ENCODE assay signal across 8 mouse cellular contexts in genomic region chr2:150909429-150910039, GRCm38 (mm10). TPM values are rescaled to one million over a fixed set of nuclear protein-coding genes. Genes with fewer than 3 reads are reported as not detected.
DNase-seq lines count a peak whose midpoint lies in the region; ATAC-seq and TF ChIP-seq lines count a peak whose summit lies in the region.

No protein-coding gene starts in this region.

- peak overlapping the region; percentile 62 for H3K4me2 ChIP-seq in forebrain, embryonic 16.5 days (ENCODE audit: low read length)
- H3K4me2 ChIP-seq in lung, embryonic 15.5 days: peak overlapping the region; percentile 70

- H3K4me1 ChIP-seq in ES-E14 (ENCODE audit: control insufficient read depth in 2 of 2, insufficient read depth in 2 of 2, low read length in 2 of 2, poor library complexity in 1 of 2): no peaks in the 10 kb centered on the region
- peaks cover 7% of the 10 kb centered on the region for H3K4me1 ChIP-seq in forebrain, embryonic 16.5 days (replicated peaks; ENCODE audit: control insufficient read depth, insufficient read depth, low read length)
- H3K4me1 ChIP-seq in lung, embryonic 15.5 days: no peaks in the 10 kb centered on the region

- H3K9ac ChIP-seq in ES-E14 (ENCODE audit: insufficient read depth, low read depth, low read length, poor library complexity, severe bottlenecking): peak overlapping the region; percentile 98
- peak overlapping the region; percentile 75 for H3K9ac ChIP-seq in forebrain, embryonic 16.5 days (replicated peaks; ENCODE audit: low read depth, low read length)
- H3K9ac ChIP-seq in lung, embryonic 15.5 days: peak overlapping the region; percentile 67

- DNase-seq in ES-E14 (ENCODE audit: low read depth, low spot score): peak; percentile 98
- peak; percentile 84 for DNase-seq in cerebellum, adult 11-12 months
- DNase-seq in heart, postnatal 4 days: peak; percentile 94
- peak; percentile 81 to 85 for DNase-seq in layer of hippocampus, adult 8-10 months (ENCODE audit: low spot score in 2 of 2)
- peak; percentile 88 for DNase-seq in ovary, adult 18-20 months (ENCODE audit: low spot score)
- peak; percentile 96 for DNase-seq in thymus, postnatal 0 days (ENCODE audit: low spot score)

- in situ Hi-C loops in ES-E14 (cut with MboI; ENCODE audit: low sequenced_read_pairs in 2 of 2, unreplicated experiment in 2 of 2): no loop called here

- H3K36me3 ChIP-seq in ES-E14 (ENCODE audit: control insufficient read depth, insufficient read depth, low read length, poor library complexity, severe bottlenecking): no peaks in the 10 kb centered on the region
- H3K36me3 ChIP-seq in forebrain, embryonic 16.5 days (ENCODE audit: control insufficient read depth, insufficient read depth): no peaks in the 10 kb centered on the region
- H3K36me3 ChIP-seq in lung, embryonic 15.5 days: no peaks in the 10 kb centered on the region

- under 1% methylated on average over 35 of the region's 35 CpGs for WGBS in forebrain, embryonic 16.5 days
- WGBS in lung, embryonic 15.5 days: under 1% methylated on average over 35 of the region's 35 CpGs

- peak overlapping the region; percentile 89 to 95 for H3K4me3 ChIP-seq in ES-E14 (ENCODE audit: insufficient read depth in 1 of 2, low read depth in 1 of 2, low read length in 2 of 2, poor library complexity in 1 of 2, severe bottlenecking in 1 of 2)
- peak overlapping the region; percentile 84 for H3K4me3 ChIP-seq in forebrain, embryonic 16.5 days (replicated peaks; ENCODE audit: low read length)
- H3K4me3 ChIP-seq in lung, embryonic 15.5 days: peak overlapping the region; percentile 68

- H3K27me3 ChIP-seq in forebrain, embryonic 16.5 days (replicated peaks; ENCODE audit: control insufficient read depth, insufficient read depth, low read length): 0 out of 2 replicates have a peak, but pooled peaks cover 3% of the 10 kb centered on the region
- no peaks in the 10 kb centered on the region for H3K27me3 ChIP-seq in lung, embryonic 15.5 days

- H3K9me3 ChIP-seq in ES-E14 (ENCODE audit: control insufficient read depth, insufficient read depth, low read depth, low read length): no peaks in the 10 kb centered on the region
- H3K9me3 ChIP-seq in forebrain, embryonic 16.5 days (ENCODE audit: control insufficient read depth, low read length): no peaks in the 10 kb centered on the region
- H3K9me3 ChIP-seq in lung, embryonic 15.5 days: no peaks in the 10 kb centered on the region

- peak; percentile 91 for ATAC-seq in forebrain, embryonic 16.5 days
- peak; percentile 95 for ATAC-seq in lung, embryonic 15.5 days (ENCODE audit: borderline replicate concordance, extremely low read depth, low FRiP score, low TSS enrichment)

- H3K27ac ChIP-seq in ES-E14 (ENCODE audit: insufficient read depth, low read depth, low read length, poor library complexity, severe bottlenecking): peak overlapping the region; percentile 97
- H3K27ac ChIP-seq in forebrain, embryonic 16.5 days (ENCODE audit: low read length): peak overlapping the region; percentile 89
- H3K27ac ChIP-seq in lung, embryonic 15.5 days: peak overlapping the region; percentile 93

TF ChIP-seq in ES-E14, 5 proteins besides CTCF, POLR2A, EP300 and RAD21:
- TF ChIP-seq ZC3H11A (IDR thresholded peaks at IDR 0.05; ENCODE audit: borderline replicate concordance, low read depth, low read length) (no peak), ZNF384 (IDR thresholded peaks at IDR 0.05; ENCODE audit: low read depth, low read length) (peak; percentile 96)

RNA-seq across cellular contexts. Expression of gene Gins1, which starts 4.3 kb away (rescaled TPM):
- 40.1 and 45.6 TPM in 2 replicates for total RNA-seq in ES-E14 (2012; rRNA removed)
- 24.2 and 28.6 TPM in 2 replicates for polyA plus RNA-seq in forebrain, embryonic 16.5 days (2015; fragmentation: Nextera tagmentation; extraction: Ambion mirVana)
- 10 to 100 TPM; 16.8 to 18.9 TPM for total RNA-seq in heart, postnatal 4 days (2021)
- total RNA-seq in layer of hippocampus, adult 8-10 months (2022): 1 to 10 TPM in 3 of 4 experiments, under 1 TPM in 1; 0.81 to 3.7 (median 1.4) TPM
- polyA plus RNA-seq in lung, embryonic 15.5 days (2015; fragmentation: Nextera tagmentation; extraction: Ambion mirVana): 41.4 and 45.8 TPM in 2 replicates
- polyA plus RNA-seq in thymus, postnatal 0 days (2015; fragmentation: Nextera tagmentation; extraction: Ambion mirVana): 55.4 and 58.4 TPM in 2 replicates

RNA-seq across cellular contexts. Expression of gene Abhd12, which starts 5.0 kb away (rescaled TPM):
- 59.4 and 69.5 TPM in 2 replicates for total RNA-seq in ES-E14 (2012; rRNA removed)
- polyA plus RNA-seq in forebrain, embryonic 16.5 days (2015; fragmentation: Nextera tagmentation; extraction: Ambion mirVana): 109 and 115 TPM in 2 replicates
- total RNA-seq in heart, postnatal 4 days (2021): 10 to 100 TPM; 30.0 to 30.7 TPM
- 100 to 1,000 TPM; 331 to 348 (median 335) TPM for total RNA-seq in layer of hippocampus, adult 8-10 months (2022)
- 61.0 and 62.8 TPM in 2 replicates for polyA plus RNA-seq in lung, embryonic 15.5 days (2015; fragmentation: Nextera tagmentation; extraction: Ambion mirVana)
- 52.6 and 53.3 TPM in 2 replicates for polyA plus RNA-seq in thymus, postnatal 0 days (2015; fragmentation: Nextera tagmentation; extraction: Ambion mirVana)

Comparison
In these comparisons a context has a peak if more than half of its experiments do, and no peak if none do; other contexts are left out.
1. Peak in every context shown above with its lines: DNase-seq, ATAC-seq, H3K4me3 ChIP-seq and H3K27ac ChIP-seq.